22 mouse cellular contexts compared by ENCODE assay signal in the genomic region with DNA sequence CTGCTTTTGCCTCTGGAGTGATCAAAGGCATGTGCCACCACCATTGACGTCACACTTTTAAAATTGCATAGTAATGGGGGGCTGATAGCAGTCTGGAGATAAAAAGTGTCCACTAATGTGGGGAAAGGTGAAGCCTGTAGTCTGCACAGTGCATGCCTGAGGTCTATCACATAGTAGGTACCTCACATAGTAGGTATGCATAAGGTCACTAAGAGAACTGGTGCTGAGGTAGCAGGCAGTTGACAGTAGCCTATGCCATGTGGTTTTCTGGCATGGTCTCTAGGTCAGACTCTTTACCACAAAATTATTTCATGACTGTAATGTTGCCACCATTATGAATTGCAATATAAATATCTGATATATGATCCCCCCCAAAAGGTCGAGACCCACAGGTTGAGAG.
A peak's percentile ranks its signal among the peaks of the same experiment; 100 is the strongest.
DNase-seq lines count a peak whose midpoint lies in the region; ATAC-seq and TF ChIP-seq lines count a peak whose summit lies in the region.
"Had no signal": no experiment of that assay in that cellular context is flagged by ENCODE, and none has a peak within 500 bp of the region (broad histone marks: within the 10 kb centered on the region; RNA-seq: fewer than 3 reads in every experiment).

No protein-coding gene starts in this region.

- no peak for TF ChIP-seq EP300 in heart, postnatal 0 days (IDR thresholded peaks at IDR 0.05; ENCODE audit: low read depth)

- intact Hi-C loops in heart, postnatal 14 days (cut with DNase I): no loop called here

- no peaks in the 10 kb centered on the region for H3K9me3 ChIP-seq in heart, embryonic 13.5 days
- H3K9me3 ChIP-seq in heart, postnatal 0 days (replicated peaks; ENCODE audit: control insufficient read depth, low read length): no peaks in the 10 kb centered on the region
- H3K9me3 ChIP-seq in limb, embryonic 11.5 days (ENCODE audit: control insufficient read depth, low read length): no peaks in the 10 kb centered on the region
- no peaks in the 10 kb centered on the region for H3K9me3 ChIP-seq in limb, embryonic 10.5 days (replicated peaks)
- H3K9me3 ChIP-seq: embryonic facial prominence, embryonic 12.5 days; forebrain, embryonic 15.5 days; hindbrain, embryonic 15.5 days had no signal

- ATAC-seq in heart, embryonic 13.5 days (ENCODE audit: extremely low read depth, insufficient number of reproducible peaks, low FRiP score, low TSS enrichment): no peak
- ATAC-seq in heart, postnatal 0 days (ENCODE audit: insufficient read depth, low read depth): no peak
- 0 out of 2 replicates have a peak, but pooled peaks have one; percentile 26 for ATAC-seq in limb, embryonic 11.5 days (ENCODE audit: insufficient number of reproducible peaks, low FRiP score, low TSS enrichment, low read depth)
- ATAC-seq: activated CD4-positive, CD25-positive, alpha-beta regulatory T cell, adult 4 months; CD4-positive, CD25-positive, alpha-beta regulatory T cell, adult 4 months; forebrain, embryonic 15.5 days; intestine, embryonic 16.5 days; Patski had no signal

- H3K27me3 ChIP-seq in heart, embryonic 13.5 days (replicated peaks): peaks cover 22% of the 10 kb centered on the region
- no peaks in the 10 kb centered on the region for H3K27me3 ChIP-seq in heart, postnatal 0 days (ENCODE audit: control insufficient read depth, insufficient read depth, low read length)
- H3K27me3 ChIP-seq in limb, embryonic 11.5 days (ENCODE audit: control insufficient read depth, insufficient read depth, low read length): no peaks in the 10 kb centered on the region
- no peaks in the 10 kb centered on the region for H3K27me3 ChIP-seq in limb, embryonic 10.5 days (ENCODE audit: low read depth, poor library complexity, severe bottlenecking)
- H3K27me3 ChIP-seq: embryonic facial prominence, embryonic 12.5 days; forebrain, embryonic 15.5 days; hindbrain, embryonic 15.5 days; Patski had no signal

- DNase-seq in heart, adult 11 months: peak; percentile 61
- DNase-seq in heart, postnatal 4 days: no peak
- DNase-seq in heart, postnatal 14 days: no peak
- no peak for DNase-seq in heart, postnatal 0 days (ENCODE audit: low spot score)
- no peak for DNase-seq in heart, adult 8-10 months (ENCODE audit: low spot score)
- no peak for DNase-seq in limb, embryonic 11.5 days (ENCODE audit: low spot score)
- no peak for DNase-seq in limb, embryonic 10.5 days (ENCODE audit: low spot score)
- DNase-seq: adrenal gland, postnatal 14 days; B cell, adult 2 months; cerebellum, adult 11-12 months; cerebellum, adult 9-10 months; cerebellum, postnatal 25 days; gastrocnemius, postnatal 36 days; kidney, adult 9 months had no signal

- H3K36me3 ChIP-seq in heart, embryonic 13.5 days: no peaks in the 10 kb centered on the region
- H3K36me3 ChIP-seq in heart, postnatal 0 days (replicated peaks; ENCODE audit: control insufficient read depth, insufficient read depth, low read length): no peaks in the 10 kb centered on the region
- no peaks in the 10 kb centered on the region for H3K36me3 ChIP-seq in limb, embryonic 11.5 days (ENCODE audit: control insufficient read depth, insufficient read depth, low read length)
- no peaks in the 10 kb centered on the region for H3K36me3 ChIP-seq in limb, embryonic 10.5 days
- H3K36me3 ChIP-seq: embryonic facial prominence, embryonic 12.5 days; forebrain, embryonic 15.5 days; hindbrain, embryonic 15.5 days had no signal

- TF ChIP-seq CTCF in heart, postnatal 0 days (IDR thresholded peaks at IDR 0.05; ENCODE audit: low read depth): no peak

- H3K4me2 ChIP-seq in heart, embryonic 13.5 days: peak overlapping the region; percentile 62
- H3K4me2 ChIP-seq in heart, postnatal 0 days (ENCODE audit: low read depth, low read length): peak overlapping the region; percentile 53; the same call in 1 of the 2 replicates
- H3K4me2 ChIP-seq in limb, embryonic 11.5 days (ENCODE audit: low read depth, severe bottlenecking): no peak overlapping the region
- H3K4me2 ChIP-seq: embryonic facial prominence, embryonic 12.5 days; forebrain, embryonic 15.5 days had no signal

- no peak overlapping the region for H3K4me3 ChIP-seq in heart, embryonic 13.5 days
- H3K4me3 ChIP-seq in heart, postnatal 0 days (ENCODE audit: low read depth, low read length): no peak overlapping the region
- H3K4me3 ChIP-seq in limb, embryonic 11.5 days (ENCODE audit: low read depth, low read length): no peak overlapping the region
- H3K4me3 ChIP-seq in limb, embryonic 10.5 days: no peak overlapping the region
- H3K4me3 ChIP-seq: embryonic facial prominence, embryonic 12.5 days; forebrain, embryonic 15.5 days; hindbrain, embryonic 15.5 days had no signal

- peak overlapping the region; percentile 77; the same call in 1 of the 2 replicates for H3K27ac ChIP-seq in heart, embryonic 13.5 days (replicated peaks)
- no peak overlapping the region for H3K27ac ChIP-seq in heart, postnatal 0 days (ENCODE audit: low read depth)
- no peak overlapping the region for H3K27ac ChIP-seq in limb, embryonic 11.5 days (replicated peaks; ENCODE audit: low read depth, low read length)
- no peak overlapping the region for H3K27ac ChIP-seq in limb, embryonic 10.5 days
- H3K27ac ChIP-seq: embryonic facial prominence, embryonic 12.5 days; forebrain, embryonic 15.5 days; hindbrain, embryonic 15.5 days had no signal

- H3K4me1 ChIP-seq in heart, embryonic 13.5 days: peaks cover 63% of the 10 kb centered on the region
- peaks cover 44% of the 10 kb centered on the region for H3K4me1 ChIP-seq in heart, postnatal 0 days (ENCODE audit: control insufficient read depth, insufficient read depth)
- no peaks in the 10 kb centered on the region for H3K4me1 ChIP-seq in limb, embryonic 11.5 days (ENCODE audit: control insufficient read depth, insufficient read depth, low read length)
- H3K4me1 ChIP-seq in limb, embryonic 10.5 days: peaks cover 16% of the 10 kb centered on the region; the same call in 1 of the 2 replicates
- H3K4me1 ChIP-seq: forebrain, embryonic 15.5 days had no signal

- WGBS in heart, embryonic 13.5 days: 28% methylated on average over 2 of the region's 2 CpGs
- 32% methylated on average over 2 of the region's 2 CpGs for WGBS in heart, postnatal 0 days
- 41% methylated on average over 2 of the region's 2 CpGs for WGBS in limb, embryonic 11.5 days
- WGBS in limb, embryonic 10.5 days: 46% methylated on average over 2 of the region's 2 CpGs

- peak overlapping the region; percentile 63; the same call in 1 of the 2 replicates for H3K9ac ChIP-seq in heart, embryonic 13.5 days
- H3K9ac ChIP-seq in heart, postnatal 0 days (replicated peaks; ENCODE audit: low read depth, low read length): no peak overlapping the region
- H3K9ac ChIP-seq in limb, embryonic 11.5 days (ENCODE audit: low read length): no peak overlapping the region
- H3K9ac ChIP-seq: embryonic facial prominence, embryonic 12.5 days; forebrain, embryonic 15.5 days; hindbrain, embryonic 15.5 days had no signal
